Mouse (Mus musculus) adrenal gland, postnatal 14 days (tissue): ENCODE measurements at regions not wholly inside any gene's neighbourhood (a gene's known extent, or its start where the extent isn't known, plus 50 kb on each side); places are given as distances from the start of the nearest gene placed in this dataset.

Experiments
- DNase-seq: peaks from one replicate; pipeline ENCODE4 v3.0.0; 2021; ENCODE audit warnings: mixed read lengths

GRCm38 (mm10) chr16:9115548-9115947 is 285.6 kb downstream of the 1810013L24Rik start:
- no peak for DNase-seq

GRCm38 (mm10) chr16:9121581-9121980 is 291.7 kb downstream of the 1810013L24Rik start:
- DNase-seq, result no peak

GRCm38 (mm10) chr16:9132113-9132512 is 302.2 kb downstream of the 1810013L24Rik start:
- DNase-seq, result no peak

GRCm38 (mm10) chr16:9132778-9133177 is 302.9 kb downstream of the 1810013L24Rik start:
- no peak for DNase-seq

- DNase-seq, result peak; percentile 76
Observed at GRCm38 (mm10) chr16:9135377-9135776, 305.5 kb downstream of the 1810013L24Rik start.

- peak; percentile 55 for DNase-seq
Observed at GRCm38 (mm10) chr16:9138552-9139224, 308.8 kb downstream of the 1810013L24Rik start.

- no peak for DNase-seq
Observed at GRCm38 (mm10) chr16:9139405-9139804, 309.5 kb downstream of the 1810013L24Rik start.

- no peak for DNase-seq
Observed at GRCm38 (mm10) chr16:9149209-9150135, 319.6 kb downstream of the 1810013L24Rik start.

GRCm38 (mm10) chr16:9151936-9152335 is 322.0 kb downstream of the 1810013L24Rik start:
- DNase-seq, result peak; percentile 48

- DNase-seq, result no peak
Observed at GRCm38 (mm10) chr16:9153501-9153900, 323.6 kb downstream of the 1810013L24Rik start.

GRCm38 (mm10) chr16:9165763-9166310 is 335.9 kb downstream of the 1810013L24Rik start:
- DNase-seq, result no peak

GRCm38 (mm10) chr16:9176402-9176801 is 346.5 kb downstream of the 1810013L24Rik start:
- no peak for DNase-seq

- DNase-seq, result no peak
Observed at GRCm38 (mm10) chr16:9195821-9196220, 365.9 kb downstream of the 1810013L24Rik start.

GRCm38 (mm10) chr16:9198903-9199532 is 369.1 kb downstream of the 1810013L24Rik start:
- no peak for DNase-seq

GRCm38 (mm10) chr16:9208602-9209001 is 378.7 kb downstream of the 1810013L24Rik start:
- no peak for DNase-seq

- no peak for DNase-seq
Observed at GRCm38 (mm10) chr16:9211485-9211884, 381.6 kb downstream of the 1810013L24Rik start.

GRCm38 (mm10) chr16:9215131-9215530 is 385.2 kb downstream of the 1810013L24Rik start:
- DNase-seq, result no peak

GRCm38 (mm10) chr16:9217361-9217760 is 387.5 kb downstream of the 1810013L24Rik start:
- peak; percentile 15 for DNase-seq

GRCm38 (mm10) chr16:9230178-9230577 is 400.3 kb downstream of the 1810013L24Rik start:
- DNase-seq, result no peak

GRCm38 (mm10) chr16:9242099-9242498 is 412.2 kb downstream of the 1810013L24Rik start:
- peak; percentile 40 for DNase-seq

GRCm38 (mm10) chr16:9247198-9247597 is 417.3 kb downstream of the 1810013L24Rik start:
- peak; percentile 6 for DNase-seq

GRCm38 (mm10) chr16:9253054-9253453 is 423.2 kb downstream of the 1810013L24Rik start:
- DNase-seq, result no peak
